Mouse (Mus musculus) megakaryocyte, embryonic 14.5 days (primary cell): ENCODE results near the gene Psmb2.

ENCODE experiments used
- FLI1 ChIP-seq: IDR thresholded peaks from 2 replicates; pipeline ENCODE4 v1.6.1; 2012; ENCODE audit warnings: low read length, inconsistent platforms, mixed read lengths
- GATA1 ChIP-seq: IDR thresholded peaks from 3 replicates; pipeline ENCODE4 v1.6.1; 2012; ENCODE audit warnings: mixed read lengths, low read length, inconsistent platforms, borderline replicate concordance

GRCm38 (mm10) chr4:126754231-126754611, 76.8 kb downstream of the Psmb2 start:
- TF ChIP-seq FLI1 (no peak), GATA1 (no peak)
